Mouse (Mus musculus) midbrain, embryonic 16.5 days (tissue): ENCODE measurements around the gene Dennd1c. TPM values are rescaled to one million over a fixed set of nuclear protein-coding genes. Genes with fewer than 3 reads are reported as not detected.

Experiments used
- polyA plus RNA-seq: library from polyadenylated mRNA; unstranded; fragments of >200 nt; fragmentation: Nextera tagmentation; extraction: Ambion mirVana; gene quantifications from 2 replicates; pipeline ENCODE4 v1.2.1, GENCODE M21; 2015

The Dennd1c gene
- polyA plus RNA-seq, 1 experiment from 2014 or later: 4.2 TPM

Other genes with a start within 250 kb of the Dennd1c start
- gene Rfx2, start 247.5 kb downstream of the Dennd1c start, polyA plus RNA-seq: 3.9 and 4.8 TPM in 2 replicates
- not detected in 2 replicates for gene Acsbg2, start 204.1 kb downstream of the Dennd1c start, polyA plus RNA-seq
- gene 1700061G19Rik, start 203.0 kb downstream of the Dennd1c start, polyA plus RNA-seq: 0.57 and 0.63 TPM in 2 replicates
- gene Mllt1, start 143.1 kb downstream of the Dennd1c start, polyA plus RNA-seq: 91.4 and 95.3 TPM in 2 replicates
- not detected in 2 replicates for gene Acer1, start 96.4 kb downstream of the Dennd1c start, polyA plus RNA-seq
- gene Clpp, start 88.2 kb downstream of the Dennd1c start, polyA plus RNA-seq: 164 and 171 TPM in 2 replicates
- 54.3 and 60.7 TPM in 2 replicates for gene Alkbh7, start 81.2 kb downstream of the Dennd1c start, polyA plus RNA-seq
- 0.74 and 1.0 TPM in 2 replicates for gene Pspn, start 78.5 kb downstream of the Dennd1c start, polyA plus RNA-seq
- 71.7 and 74.6 TPM in 2 replicates for gene Gtf2f1, start 67.2 kb downstream of the Dennd1c start, polyA plus RNA-seq
- 0.41 and 0.88 TPM in 2 replicates for gene Gm17949, start 67.0 kb downstream of the Dennd1c start, polyA plus RNA-seq
- gene Khsrp, start 47.0 kb downstream of the Dennd1c start, polyA plus RNA-seq: 23.9 and 25.4 TPM in 2 replicates
- not detected in 2 replicates for gene Slc25a41, start 36.9 kb downstream of the Dennd1c start, polyA plus RNA-seq
- gene Crb3, start 19.4 kb downstream of the Dennd1c start, polyA plus RNA-seq: 2.1 and 3.3 TPM in 2 replicates
- 36.0 and 42.8 TPM in 2 replicates for gene Slc25a23, start 18.7 kb downstream of the Dennd1c start, polyA plus RNA-seq
- 383 and 394 TPM in 2 replicates for gene Tubb4a, start 9.3 kb upstream of the Dennd1c start, polyA plus RNA-seq
- gene Tnfsf9, start 26.8 kb upstream of the Dennd1c start, polyA plus RNA-seq: 8.8 and 9.7 TPM in 2 replicates
- gene Cd70, start 71.3 kb upstream of the Dennd1c start, polyA plus RNA-seq: 1.5 and 2.2 TPM in 2 replicates
- not detected in 2 replicates for gene Tnfsf14, start 115.7 kb upstream of the Dennd1c start, polyA plus RNA-seq
- 1.6 and 2.8 TPM in 2 replicates for gene C3, start 149.6 kb upstream of the Dennd1c start, polyA plus RNA-seq
- 18.7 and 21.1 TPM in 2 replicates for gene Gpr108, start 169.9 kb upstream of the Dennd1c start, polyA plus RNA-seq
- 9.2 and 9.4 TPM in 2 replicates for gene Trip10, start 170.9 kb upstream of the Dennd1c start, polyA plus RNA-seq
- 1.2 and 1.3 TPM in 2 replicates for gene Vav1, start 200.6 kb upstream of the Dennd1c start, polyA plus RNA-seq